Mouse (Mus musculus) right cerebral cortex, postnatal 25 days (tissue): ENCODE results near the gene Mast4.
"Not testable (repeated sequence)": the region's sequence is repeated elsewhere in the genome, so short reads cannot be mapped to it uniquely, and the experiment has no call there.

ENCODE experiments used
- DNase-seq: peaks from one replicate; pipeline ENCODE4 v3.0.0; 2022

The Mast4 gene

GRCm38 (mm10) chr13:102728951-102729350 is 605.3 kb downstream of the Mast4 start:
- DNase-seq = not testable (repeated sequence)

GRCm38 (mm10) chr13:102728035-102728434 is 606.3 kb downstream of the Mast4 start:
- DNase-seq = no peak

- DNase-seq = no peak
Measured at GRCm38 (mm10) chr13:102726876-102727275, 607.4 kb downstream of the Mast4 start.

- no peak for DNase-seq
Measured at GRCm38 (mm10) chr13:102725906-102726305, 608.4 kb downstream of the Mast4 start.

- no peak for DNase-seq
Measured at GRCm38 (mm10) chr13:102725416-102725815, 608.9 kb downstream of the Mast4 start.

GRCm38 (mm10) chr13:102716973-102717372 is 617.3 kb downstream of the Mast4 start:
- no peak for DNase-seq

- DNase-seq = no peak
Measured at GRCm38 (mm10) chr13:102700744-102701143, 633.6 kb downstream of the Mast4 start.

GRCm38 (mm10) chr13:102700176-102700575 is 634.1 kb downstream of the Mast4 start:
- DNase-seq = no peak

GRCm38 (mm10) chr13:102698751-102699323 is 635.5 kb downstream of the Mast4 start:
- peak; percentile 38 for DNase-seq

- DNase-seq = no peak
Measured at GRCm38 (mm10) chr13:102698335-102698734, 636.0 kb downstream of the Mast4 start.

- no peak for DNase-seq
Measured at GRCm38 (mm10) chr13:102695121-102695905, 639.0 kb downstream of the Mast4 start.

- DNase-seq = no peak
Measured at GRCm38 (mm10) chr13:102694154-102694553, 640.1 kb downstream of the Mast4 start.

GRCm38 (mm10) chr13:102693341-102693801 is 640.9 kb downstream of the Mast4 start, which contains the start of gene Cd180:
Cd180 (plus strand) TSS chr13:102693558.
- DNase-seq = no peak

- no peak for DNase-seq
Measured at GRCm38 (mm10) chr13:102691408-102692150, 642.7 kb downstream of the Mast4 start.

- no peak for DNase-seq
Measured at GRCm38 (mm10) chr13:102690184-102690583, 644.1 kb downstream of the Mast4 start.

GRCm38 (mm10) chr13:102689201-102690090 is 644.9 kb downstream of the Mast4 start:
- DNase-seq = no peak

- DNase-seq = no peak
Measured at GRCm38 (mm10) chr13:102688121-102688520, 646.2 kb downstream of the Mast4 start.

- no peak for DNase-seq
Measured at GRCm38 (mm10) chr13:102684890-102685289, 649.4 kb downstream of the Mast4 start.
